Mouse (Mus musculus): ENCODE data around the gene Trp63. TPM values are rescaled to one million over a fixed set of nuclear protein-coding genes. Genes with fewer than 3 reads are reported as not detected.

Gene Trp63
- polyA plus RNA-seq, 1 experiment from 2014 or later = 0.14 TPM

- no peak overlapping the region for H3K4me3 ChIP-seq (ENCODE audit: low read depth, low read length)
- TF ChIP-seq CTCF (IDR thresholded peaks at IDR 0.05; ENCODE audit: low read depth) (no peak), EP300 (IDR thresholded peaks at IDR 0.05; ENCODE audit: low read depth) (no peak)
- no peaks in the 10 kb centered on the region for H3K9me3 ChIP-seq (ENCODE audit: low read length)
- H3K4me1 ChIP-seq (ENCODE audit: insufficient read depth) = no peaks in the 10 kb centered on the region
- no peak overlapping the region for H3K9ac ChIP-seq (replicated peaks)
- no peaks in the 10 kb centered on the region for H3K27me3 ChIP-seq (ENCODE audit: insufficient read depth, low read length)
- H3K4me2 ChIP-seq (ENCODE audit: low read depth, low read length) = no peak overlapping the region
- ATAC-seq = no peak
- DNase-seq = no peak
- no peak overlapping the region for H3K27ac ChIP-seq (ENCODE audit: low read depth)
- 45% methylated on average over 2 of the region's 2 CpGs for WGBS (ENCODE audit: insufficient replicate concordance)
- no peaks in the 10 kb centered on the region for H3K36me3 ChIP-seq (replicated peaks; ENCODE audit: insufficient read depth, low read length)
Observed at GRCm38 (mm10) chr16:25848474-25848873, 164.9 kb downstream of the Trp63 start.

GRCm38 (mm10) chr16:25849593-25850464, 166.3 kb downstream of the Trp63 start:
- H3K9ac ChIP-seq (replicated peaks) = no peak overlapping the region
- H3K27ac ChIP-seq (ENCODE audit: low read depth) = no peak overlapping the region
- TF ChIP-seq CTCF (IDR thresholded peaks at IDR 0.05; ENCODE audit: low read depth) = no peak
- TF ChIP-seq EP300 (IDR thresholded peaks at IDR 0.05; ENCODE audit: low read depth) = no peak
- H3K9me3 ChIP-seq (ENCODE audit: low read length) = no peaks in the 10 kb centered on the region
- H3K4me2 ChIP-seq (ENCODE audit: low read depth, low read length) = no peak overlapping the region
- ATAC-seq (no peak), DNase-seq (no peak)
- no peak overlapping the region for H3K4me3 ChIP-seq (ENCODE audit: low read depth, low read length)
- H3K4me1 ChIP-seq (ENCODE audit: insufficient read depth) = no peaks in the 10 kb centered on the region
- no peaks in the 10 kb centered on the region for H3K27me3 ChIP-seq (ENCODE audit: insufficient read depth, low read length)
- no peaks in the 10 kb centered on the region for H3K36me3 ChIP-seq (replicated peaks; ENCODE audit: insufficient read depth, low read length)
- 60% methylated on average over 13 of the region's 13 CpGs for WGBS (ENCODE audit: insufficient replicate concordance)

- H3K4me3 ChIP-seq (ENCODE audit: low read depth, low read length) = no peak overlapping the region
- no peak overlapping the region for H3K27ac ChIP-seq (ENCODE audit: low read depth)
- 74% methylated on average over 8 of the region's 8 CpGs for WGBS (ENCODE audit: insufficient replicate concordance)
- no peak overlapping the region for H3K9ac ChIP-seq (replicated peaks)
- H3K9me3 ChIP-seq (ENCODE audit: low read length) = no peaks in the 10 kb centered on the region
- DNase-seq (no peak), ATAC-seq (no peak)
- H3K27me3 ChIP-seq (ENCODE audit: insufficient read depth, low read length) = no peaks in the 10 kb centered on the region
- H3K36me3 ChIP-seq (replicated peaks; ENCODE audit: insufficient read depth, low read length) = no peaks in the 10 kb centered on the region
- H3K4me1 ChIP-seq (ENCODE audit: insufficient read depth) = no peaks in the 10 kb centered on the region
- TF ChIP-seq EP300 (IDR thresholded peaks at IDR 0.05; ENCODE audit: low read depth) (no peak), CTCF (IDR thresholded peaks at IDR 0.05; ENCODE audit: low read depth) (no peak)
- H3K4me2 ChIP-seq (ENCODE audit: low read depth, low read length) = no peak overlapping the region
Observed at GRCm38 (mm10) chr16:25860731-25861505, 177.4 kb downstream of the Trp63 start.

- Histone ChIP-seq H3K9me3 (ENCODE audit: low read length) (no peaks in the 10 kb centered on the region), H3K36me3 (replicated peaks; ENCODE audit: insufficient read depth, low read length) (no peaks in the 10 kb centered on the region), H3K27me3 (ENCODE audit: insufficient read depth, low read length) (no peaks in the 10 kb centered on the region), H3K4me2 (ENCODE audit: low read depth, low read length) (no peak overlapping the region), H3K9ac (replicated peaks) (no peak overlapping the region), H3K4me3 (ENCODE audit: low read depth, low read length) (no peak overlapping the region), H3K4me1 (ENCODE audit: insufficient read depth) (no peaks in the 10 kb centered on the region), H3K27ac (ENCODE audit: low read depth) (no peak overlapping the region)
- TF ChIP-seq CTCF (IDR thresholded peaks at IDR 0.05; ENCODE audit: low read depth) = no peak
- no peak for TF ChIP-seq EP300 (IDR thresholded peaks at IDR 0.05; ENCODE audit: low read depth)
- 63% methylated on average over 7 of the region's 7 CpGs for WGBS (ENCODE audit: insufficient replicate concordance)
- no peak for ATAC-seq
- DNase-seq = no peak
Observed at GRCm38 (mm10) chr16:25865096-25865869, 181.7 kb downstream of the Trp63 start.

- no peak overlapping the region for H3K4me3 ChIP-seq (ENCODE audit: low read depth, low read length)
- H3K27ac ChIP-seq (ENCODE audit: low read depth) = no peak overlapping the region
- WGBS (ENCODE audit: insufficient replicate concordance) = 68% methylated on average over 1 of the region's 1 CpGs
- H3K9me3 ChIP-seq (ENCODE audit: low read length) = no peaks in the 10 kb centered on the region
- no peaks in the 10 kb centered on the region for H3K4me1 ChIP-seq (ENCODE audit: insufficient read depth)
- ATAC-seq = no peak
- TF ChIP-seq CTCF (IDR thresholded peaks at IDR 0.05; ENCODE audit: low read depth) (no peak), EP300 (IDR thresholded peaks at IDR 0.05; ENCODE audit: low read depth) (no peak)
- no peak for DNase-seq
- no peak overlapping the region for H3K9ac ChIP-seq (replicated peaks)
- H3K36me3 ChIP-seq (replicated peaks; ENCODE audit: insufficient read depth, low read length) = no peaks in the 10 kb centered on the region
- H3K27me3 ChIP-seq (ENCODE audit: insufficient read depth, low read length) = no peaks in the 10 kb centered on the region
- H3K4me2 ChIP-seq (ENCODE audit: low read depth, low read length) = no peak overlapping the region
Observed at GRCm38 (mm10) chr16:25871503-25871902, 187.9 kb downstream of the Trp63 start.

- no peak for DNase-seq
- ATAC-seq = no peak
- no peak overlapping the region for H3K4me3 ChIP-seq (ENCODE audit: low read depth, low read length)
- H3K4me1 ChIP-seq (ENCODE audit: insufficient read depth) = no peaks in the 10 kb centered on the region
- H3K4me2 ChIP-seq (ENCODE audit: low read depth, low read length) = no peak overlapping the region
- H3K9me3 ChIP-seq (ENCODE audit: low read length) = no peaks in the 10 kb centered on the region
- no peaks in the 10 kb centered on the region for H3K36me3 ChIP-seq (replicated peaks; ENCODE audit: insufficient read depth, low read length)
- 78% methylated on average over 2 of the region's 2 CpGs for WGBS (ENCODE audit: insufficient replicate concordance)
- TF ChIP-seq CTCF (IDR thresholded peaks at IDR 0.05; ENCODE audit: low read depth) = no peak
- TF ChIP-seq EP300 (IDR thresholded peaks at IDR 0.05; ENCODE audit: low read depth) = no peak
- no peaks in the 10 kb centered on the region for H3K27me3 ChIP-seq (ENCODE audit: insufficient read depth, low read length)
- no peak overlapping the region for H3K9ac ChIP-seq (replicated peaks)
- H3K27ac ChIP-seq (ENCODE audit: low read depth) = no peak overlapping the region
Observed at GRCm38 (mm10) chr16:25875681-25876080, 192.1 kb downstream of the Trp63 start.
